Mouse (Mus musculus) CH12.LX (cell line): ENCODE results near the gene Unk. TPM values are rescaled to one million over a fixed set of nuclear protein-coding genes. Genes with fewer than 3 reads are reported as not detected.

Experiments used
- DNase-seq: peaks from one replicate; pipeline ENCODE4 v3.0.0-alpha.2; 2013; ENCODE audit errors: extremely low read depth
- H3K27ac ChIP-seq: 2 replicates; pipeline ENCODE4 v1.5.1; 2012; ENCODE audit warnings: low read depth, mild to moderate bottlenecking, control low read depth, moderate library complexity; ENCODE audit not compliant: insufficient read depth
- H3K27me3 ChIP-seq: replicated peaks from 2 replicates; pipeline ENCODE3; 2012; ENCODE audit warnings: inconsistent platforms
- H3K36me3 ChIP-seq, 2 experiments: replicated peaks in 1 of 2; 2 replicates each; pipeline versions ENCODE3 to v1.6.1; 2012; ENCODE audit warnings: inconsistent platforms in 1 of 2, low read length in 1 of 2, mild to moderate bottlenecking in 1 of 2, mixed read lengths in 1 of 2, moderate library complexity in 1 of 2; ENCODE audit not compliant: control insufficient read depth in 1 of 2, insufficient read depth in 1 of 2
- H3K4me1 ChIP-seq, 2 experiments: 2 replicates each; pipeline ENCODE4 v1.6.1; 2012; ENCODE audit warnings: inconsistent platforms in 1 of 2, moderate library complexity in 1 of 2; ENCODE audit not compliant: insufficient read depth in 2 of 2, control insufficient read depth in 1 of 2
- H3K4me2 ChIP-seq: 2 replicates; pipeline ENCODE4 v1.6.1; 2012; ENCODE audit warnings: low read depth, mild to moderate bottlenecking, control low read depth; ENCODE audit not compliant: poor library complexity, insufficient read depth, severe bottlenecking
- H3K4me3 ChIP-seq, 3 experiments: fragments of 150-350 bp in 1 of 3; sonication (generic) in 1 of 3; replicated peaks in 1 of 3; 2 replicates each; pipeline versions ENCODE3 to v1.5.1; 2011 to 2012; ENCODE audit warnings: low read depth in 2 of 3, low read length in 2 of 3, mild to moderate bottlenecking in 2 of 3, moderate library complexity in 2 of 3, control low read depth in 1 of 3, improper control_type of control experiment in 1 of 3, inconsistent platforms in 1 of 3, mixed read lengths in 1 of 3; ENCODE audit not compliant: poor library complexity in 1 of 3
- H3K79me2 ChIP-seq: replicated peaks from 2 replicates; pipeline ENCODE4 v1.6.1; 2012; ENCODE audit warnings: mild to moderate bottlenecking, moderate library complexity; ENCODE audit not compliant: control insufficient read depth, poor library complexity, insufficient read depth, severe bottlenecking; ENCODE audit errors: extremely low read depth
- H3K9ac ChIP-seq: 2 replicates; pipeline ENCODE4 v1.6.1; 2012; ENCODE audit warnings: low read depth, mild to moderate bottlenecking, control low read depth, moderate library complexity; ENCODE audit not compliant: insufficient read depth
- H3K9me3 ChIP-seq: replicated peaks from 2 replicates; pipeline ENCODE3; 2012; ENCODE audit warnings: low read length, inconsistent platforms, mixed read lengths
- E2F4 ChIP-seq: IDR thresholded peaks from 2 replicates; pipeline ENCODE4 v1.6.1; 2011; ENCODE audit warnings: low read depth, low read length, improper control_type of control experiment; ENCODE audit not compliant: insufficient replicate concordance
- ELF1 ChIP-seq: IDR thresholded peaks from 2 replicates; pipeline ENCODE4 v1.6.1; 2014; ENCODE audit warnings: low read depth, mild to moderate bottlenecking, inconsistent platforms, low read length, improper control_type of control experiment
- EP300 ChIP-seq: IDR thresholded peaks from 2 replicates; pipeline ENCODE4 v1.6.1; 2011; ENCODE audit warnings: low read length, improper control_type of control experiment
- ETS1 ChIP-seq: conservative IDR thresholded peaks from 2 replicates; pipeline ENCODE4 v1.6.1; 2012; ENCODE audit warnings: low read depth, mild to moderate bottlenecking, inconsistent platforms, low read length, improper control_type of control experiment, moderate library complexity
- IRF4 ChIP-seq: IDR thresholded peaks from 2 replicates; pipeline ENCODE4 v1.6.1; 2014; ENCODE audit warnings: low read depth, mild to moderate bottlenecking, inconsistent platforms, low read length, improper control_type of control experiment
- JUN ChIP-seq: IDR thresholded peaks from 2 replicates; pipeline ENCODE4 v1.6.1; 2011; ENCODE audit warnings: low read depth, mild to moderate bottlenecking, low read length, improper control_type of control experiment, moderate library complexity; ENCODE audit not compliant: insufficient read depth
- KAT2A ChIP-seq: IDR thresholded peaks from 2 replicates; pipeline ENCODE4 v1.6.1; 2012; ENCODE audit warnings: low read length, improper control_type of control experiment, inconsistent platforms; ENCODE audit not compliant: insufficient replicate concordance
- MAFK ChIP-seq: IDR thresholded peaks from 2 replicates; pipeline ENCODE4 v1.6.1; 2011; ENCODE audit warnings: low read length, improper control_type of control experiment; ENCODE audit not compliant: insufficient replicate concordance
- MEF2A ChIP-seq: IDR thresholded peaks from 2 replicates; pipeline ENCODE4 v1.6.1; 2014; ENCODE audit warnings: low read depth, mild to moderate bottlenecking, inconsistent platforms, low read length, improper control_type of control experiment, borderline replicate concordance
- PAX5 ChIP-seq: IDR thresholded peaks from 2 replicates; pipeline ENCODE4 v1.6.1; 2012; ENCODE audit warnings: low read length, inconsistent platforms, mixed read lengths
- POLR2AphosphoS2 ChIP-seq: IDR thresholded peaks from 2 replicates; pipeline ENCODE4 v1.6.1; 2011; ENCODE audit warnings: low read depth, low read length, improper control_type of control experiment
- RAD21 ChIP-seq: IDR thresholded peaks from 2 replicates; pipeline ENCODE4 v1.6.1; 2011; ENCODE audit warnings: low read depth, mild to moderate bottlenecking, low read length, improper control_type of control experiment, moderate library complexity
- TBP ChIP-seq: conservative IDR thresholded peaks from 2 replicates; pipeline ENCODE4 v1.6.1; 2011; ENCODE audit warnings: low read depth, low read length, improper control_type of control experiment
- TCF12 ChIP-seq: IDR thresholded peaks from 2 replicates; pipeline ENCODE4 v1.6.1; 2014; ENCODE audit warnings: low read depth, mild to moderate bottlenecking, inconsistent platforms, low read length, improper control_type of control experiment
- USF1 ChIP-seq: IDR thresholded peaks from 2 replicates; pipeline ENCODE4 v1.6.1; 2014; ENCODE audit warnings: low read depth, mild to moderate bottlenecking, inconsistent platforms, low read length, improper control_type of control experiment
- USF2 ChIP-seq: conservative IDR thresholded peaks from 2 replicates; pipeline ENCODE4 v1.6.1; 2011; ENCODE audit warnings: low read depth, low read length, improper control_type of control experiment
- ZMIZ1 ChIP-seq: IDR thresholded peaks from 2 replicates; pipeline ENCODE4 v1.6.1; 2012; ENCODE audit warnings: low read depth, mild to moderate bottlenecking, inconsistent platforms, low read length, improper control_type of control experiment
- ZNF384 ChIP-seq: IDR thresholded peaks from 2 replicates; pipeline ENCODE4 v1.6.1; 2012; ENCODE audit warnings: low read depth, low read length, improper control_type of control experiment, inconsistent platforms
- dilution Hi-C: fragments of 300-500 bp; cut with MboI; formaldehyde crosslinking; loops from 2 replicates; pipeline ENCODE4 v1.14.3; 2020; ENCODE audit warnings: low sequenced_read_pairs; ENCODE audit not compliant: extremely low pct_unique_long_range_greater_than_20kb, extremely low pct_ligation_motif_present
- in situ Hi-C: fragments of 300-500 bp; cut with MboI; formaldehyde crosslinking; loops from 3 replicates; pipeline ENCODE4 v1.14.3; 2019; ENCODE audit warnings: low sequenced_read_pairs, low pct_ligation_motif_present, low pct_unique_long_range_greater_than_20kb, mixed read lengths
- polyA plus RNA-seq: library from polyadenylated mRNA; unstranded; fragments of >175 nt; gene quantifications from 2 replicates; pipeline ENCODE4 v1.2.1, GENCODE M21; 2012; ENCODE audit warnings: low read depth; ENCODE audit not compliant: insufficient read length
- total RNA-seq, 2 experiments: library from RNA; depleted of rRNA; stranded (reverse); fragments of 300-350 nt in 1 of 2; fragments of >200 nt in 1 of 2; gene quantifications; 2 replicates each; pipeline ENCODE4 v1.2.3; 2012 to 2014

Gene Unk
- total and polyA plus RNA-seq, 3 experiments: 20.9 to 35.0 (median 24.7) TPM

DNA sequence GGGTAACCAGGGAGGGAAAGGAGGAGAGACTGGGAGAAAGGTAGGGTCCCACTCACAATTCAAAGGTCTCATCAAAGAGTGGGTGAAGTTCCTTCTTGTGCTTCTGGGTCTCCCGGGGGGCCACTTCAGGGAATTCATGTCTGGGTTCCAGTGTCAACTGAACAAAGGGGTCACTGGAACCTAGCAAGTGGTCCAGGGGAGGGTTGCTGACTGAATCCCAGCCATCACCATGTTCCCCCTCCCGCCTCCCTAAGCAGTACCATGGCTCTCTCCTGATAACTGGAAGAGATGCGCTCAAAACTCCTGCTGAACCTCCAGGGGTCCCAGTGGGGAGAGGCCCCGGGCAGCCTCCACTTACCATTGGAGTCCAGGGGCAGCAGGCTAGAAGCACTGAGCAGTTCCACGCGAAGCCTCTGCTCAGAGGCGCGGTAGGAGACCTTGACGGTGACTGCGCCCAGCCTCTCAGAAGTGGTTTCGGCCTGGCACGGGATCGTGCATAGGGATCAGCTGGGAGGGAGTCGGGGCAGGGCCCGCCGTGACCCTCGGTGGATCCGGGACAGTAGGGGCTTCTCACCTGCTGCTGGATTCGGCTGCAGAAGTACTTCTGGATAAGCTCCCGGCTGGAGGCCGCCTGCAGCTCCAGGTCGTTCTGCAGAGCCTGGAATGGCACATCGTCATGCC, 34.2 kb downstream of the Unk start:
- dilution Hi-C loops: no loop called here
- TF ChIP-seq TCF12: no peak
- no peak overlapping the region for H3K4me2 ChIP-seq
- H3K9me3 ChIP-seq: no peaks in the 10 kb centered on the region
- peaks cover 37 to 96% of the 10 kb centered on the region in 2 experiments for H3K36me3 ChIP-seq
- no peak overlapping the region for H3K9ac ChIP-seq
- no peaks in the 10 kb centered on the region for H3K27me3 ChIP-seq
- H3K4me1 ChIP-seq: peaks cover 0 to 28% of the 10 kb centered on the region in 2 experiments; a peak in 2 of 4 replicates
- in situ Hi-C loops: no loop called here
- no peak for DNase-seq
- H3K27ac ChIP-seq: no peak overlapping the region
- no peak overlapping the region for H3K4me3 ChIP-seq
- H3K79me2 ChIP-seq: no peaks in the 10 kb centered on the region

DNA sequence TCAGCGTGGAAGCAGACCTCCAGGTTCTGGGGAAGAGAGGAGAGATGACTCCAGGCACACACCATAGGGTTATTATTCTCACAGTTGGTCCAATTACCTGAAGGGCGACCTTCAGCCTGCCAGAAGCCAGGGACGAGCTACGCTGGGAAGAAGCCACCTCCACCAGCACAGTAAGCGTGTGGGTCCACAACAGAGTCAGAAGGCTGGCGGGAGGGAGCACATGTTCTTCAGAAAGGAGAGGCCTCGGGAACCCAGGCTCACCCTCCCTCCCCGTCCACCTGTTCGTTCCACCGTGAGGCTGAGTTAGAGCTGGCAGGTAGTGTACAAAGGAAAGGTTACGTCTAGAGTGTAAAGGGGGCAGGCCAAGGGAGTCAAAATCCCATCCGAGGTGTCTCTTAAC, 35.2 kb downstream of the Unk start:
- H3K9ac ChIP-seq: no peak overlapping the region
- no peak overlapping the region for H3K4me2 ChIP-seq
- H3K79me2 ChIP-seq: no peaks in the 10 kb centered on the region
- no peaks in the 10 kb centered on the region for H3K27me3 ChIP-seq
- TF ChIP-seq ZNF384 (no peak), ELF1 (no peak), USF1 (no peak), JUN (no peak), USF2 (no peak), MAFK (no peak), E2F4 (no peak), EP300 (no peak), ZMIZ1 (no peak), ETS1 (no peak), TBP (no peak), POLR2AphosphoS2 (no peak), KAT2A (no peak), IRF4 (no peak), MEF2A (no peak), RAD21 (no peak), PAX5 (no peak)
- no peaks in the 10 kb centered on the region for H3K9me3 ChIP-seq
- dilution Hi-C loops (no loop called here), in situ Hi-C loops (loop anchor here (5.0 kb wide), 1 partner anchor 33 kb away; the partner anchor contains the start of gene Unk)
- H3K27ac ChIP-seq: no peak overlapping the region
- H3K4me3 ChIP-seq: no peak overlapping the region
- peaks cover 3 to 34% of the 10 kb centered on the region in 2 experiments; a peak in 3 of 4 replicates for H3K4me1 ChIP-seq
- DNase-seq: no peak
- peaks cover 27 to 94% of the 10 kb centered on the region in 2 experiments for H3K36me3 ChIP-seq
